Mouse (Mus musculus) liver, postnatal 0 days (tissue): ENCODE measurements around the gene Ccdc92b. TPM values are rescaled to one million over a fixed set of nuclear protein-coding genes. Genes with fewer than 3 reads are reported as not detected.
"Not testable (repeated sequence)": the region's sequence is repeated elsewhere in the genome, so short reads cannot be mapped to it uniquely, and the experiment has no call there.

Source experiments
- ATAC-seq: fragments of 200-750 bp; cut with Nextera tagmentation; 2 replicates; pipeline ENCODE4 v1.8.0; 2017; ENCODE audit warnings: mild to moderate bottlenecking, moderate library complexity
- DNase-seq: peaks from one replicate; pipeline ENCODE4 v3.0.0-alpha.2; 2016
- H3K27ac ChIP-seq: fragments of 300-500 bp; sonication (generic); 2 replicates; pipeline ENCODE4 v1.5.1; 2014; ENCODE audit warnings: antibody characterized with exemption, moderate library complexity, mild to moderate bottlenecking, low read depth
- H3K27me3 ChIP-seq: fragments of 300-500 bp; sonication (generic); 2 replicates; pipeline ENCODE4 v1.6.1; 2014; ENCODE audit warnings: low read length, control low read depth, mixed read lengths; ENCODE audit not compliant: insufficient read depth
- H3K36me3 ChIP-seq: fragments of 300-500 bp; sonication (generic); replicated peaks from 2 replicates; pipeline ENCODE4 v1.6.1; 2014; ENCODE audit warnings: mild to moderate bottlenecking, control low read depth, low read length, moderate library complexity, mixed read lengths; ENCODE audit not compliant: insufficient read depth
- H3K4me1 ChIP-seq: fragments of 300-500 bp; sonication (generic); 2 replicates; pipeline ENCODE4 v1.6.1; 2014; ENCODE audit warnings: antibody characterized with exemption, mild to moderate bottlenecking, control low read depth; ENCODE audit not compliant: insufficient read depth
- H3K4me2 ChIP-seq: fragments of 300-500 bp; sonication (generic); 2 replicates; pipeline ENCODE4 v1.6.1; 2014; ENCODE audit warnings: low read depth, mild to moderate bottlenecking, low read length, moderate library complexity, mixed read lengths
- H3K4me3 ChIP-seq: fragments of 300-500 bp; sonication (generic); 2 replicates; pipeline ENCODE4 v1.5.1; 2014; ENCODE audit warnings: low read depth, low read length
- H3K9ac ChIP-seq: fragments of 300-500 bp; sonication (generic); replicated peaks from 2 replicates; pipeline ENCODE4 v1.6.1; 2014; ENCODE audit warnings: mild to moderate bottlenecking, moderate library complexity
- H3K9me3 ChIP-seq: fragments of 300-500 bp; sonication (generic); 2 replicates; pipeline ENCODE4 v1.6.1; 2016; ENCODE audit warnings: mild to moderate bottlenecking, control low read depth, low read length, mixed read lengths
- CTCF ChIP-seq: sonication (generic); IDR thresholded peaks from 2 replicates; pipeline ENCODE4 v1.5.1; 2016; ENCODE audit warnings: antibody characterized with exemption, low read depth
- EP300 ChIP-seq: IDR thresholded peaks from 2 replicates; pipeline ENCODE4 v1.6.1; 2016; ENCODE audit warnings: antibody characterized with exemption, low read depth, mild to moderate bottlenecking
- WGBS: fragments of 180-500 bp; shearing (Covaris S2); extraction: QIAGEN DNeasy Blood & Tissue Kit; methylation state at CpG from one replicate; pipeline ENCODE4 v1.1.7; 2014; ENCODE audit not compliant: insufficient replicate concordance; 5-methylcytosine and 5-hydroxymethylcytosine counted together
- polyA plus RNA-seq: library from polyadenylated mRNA; unstranded; fragments of >200 nt; fragmentation: Nextera tagmentation; extraction: Ambion mirVana; gene quantifications from 2 replicates; pipeline ENCODE4 v1.2.1, GENCODE M21; 2015

The Ccdc92b gene
- polyA plus RNA-seq, 1 experiment from 2014 or later: 2.2 TPM

GRCm38 (mm10) chr11:74581333-74581732 lies 38.1 kb upstream of the Ccdc92b start:
- not testable (repeated sequence) for H3K36me3 ChIP-seq, ATAC-seq, H3K27me3 ChIP-seq, H3K4me3 ChIP-seq, H3K27ac ChIP-seq, H3K4me2 ChIP-seq, H3K9ac ChIP-seq, H3K9me3 ChIP-seq
- WGBS: 41% methylated on average over 4 of the region's 4 CpGs
- peaks cover 15% of the 10 kb centered on the region for H3K4me1 ChIP-seq
- DNase-seq: peak; percentile 49
- TF ChIP-seq CTCF: peak; percentile 75

DNA sequence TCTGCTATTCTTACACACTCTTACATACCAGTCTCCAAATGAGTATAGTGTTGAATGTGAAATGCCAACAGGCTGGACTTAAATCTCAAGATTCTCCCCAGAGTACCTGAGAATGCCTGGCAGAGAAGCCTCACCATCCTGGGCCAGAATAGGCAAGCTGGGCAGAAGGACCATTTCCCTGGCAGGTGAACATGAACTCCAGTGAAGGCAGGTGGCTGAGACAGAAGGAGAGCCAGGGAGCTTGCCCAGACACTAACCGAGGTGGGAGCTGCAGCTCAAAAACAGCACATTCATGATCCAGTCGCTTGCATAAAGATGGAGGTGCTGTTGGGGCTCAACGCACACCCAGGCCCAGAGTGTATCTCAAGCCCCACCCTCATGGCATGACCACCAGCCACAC lies 36.9 kb upstream of the Ccdc92b start:
- Histone ChIP-seq H3K4me2 (no peak overlapping the region), H3K4me1 (peaks cover 7% of the 10 kb centered on the region; the same call in 1 of the 2 replicates), H3K9me3 (no peaks in the 10 kb centered on the region), H3K9ac (no peak overlapping the region), H3K4me3 (no peak overlapping the region), H3K27me3 (0 out of 2 replicates have a peak, but pooled peaks cover under 1% of the 10 kb centered on the region), H3K36me3 (no peaks in the 10 kb centered on the region), H3K27ac (no peak overlapping the region)
- no peak for DNase-seq
- ATAC-seq: no peak
- WGBS: 68% methylated on average over 3 of the region's 3 CpGs
- TF ChIP-seq EP300 (no peak), CTCF (no peak)

GRCm38 (mm10) chr11:74583824-74584349 lies 35.5 kb upstream of the Ccdc92b start:
- Histone ChIP-seq H3K9ac (no peak overlapping the region), H3K27ac (no peak overlapping the region), H3K4me1 (no peaks in the 10 kb centered on the region), H3K9me3 (no peaks in the 10 kb centered on the region), H3K36me3 (no peaks in the 10 kb centered on the region), H3K27me3 (peaks cover 15% of the 10 kb centered on the region), H3K4me2 (no peak overlapping the region), H3K4me3 (no peak overlapping the region)
- ATAC-seq (no peak), DNase-seq (no peak)
- no peak for TF ChIP-seq CTCF
- no peak for TF ChIP-seq EP300
- 65% methylated on average over 7 of the region's 7 CpGs for WGBS

DNA sequence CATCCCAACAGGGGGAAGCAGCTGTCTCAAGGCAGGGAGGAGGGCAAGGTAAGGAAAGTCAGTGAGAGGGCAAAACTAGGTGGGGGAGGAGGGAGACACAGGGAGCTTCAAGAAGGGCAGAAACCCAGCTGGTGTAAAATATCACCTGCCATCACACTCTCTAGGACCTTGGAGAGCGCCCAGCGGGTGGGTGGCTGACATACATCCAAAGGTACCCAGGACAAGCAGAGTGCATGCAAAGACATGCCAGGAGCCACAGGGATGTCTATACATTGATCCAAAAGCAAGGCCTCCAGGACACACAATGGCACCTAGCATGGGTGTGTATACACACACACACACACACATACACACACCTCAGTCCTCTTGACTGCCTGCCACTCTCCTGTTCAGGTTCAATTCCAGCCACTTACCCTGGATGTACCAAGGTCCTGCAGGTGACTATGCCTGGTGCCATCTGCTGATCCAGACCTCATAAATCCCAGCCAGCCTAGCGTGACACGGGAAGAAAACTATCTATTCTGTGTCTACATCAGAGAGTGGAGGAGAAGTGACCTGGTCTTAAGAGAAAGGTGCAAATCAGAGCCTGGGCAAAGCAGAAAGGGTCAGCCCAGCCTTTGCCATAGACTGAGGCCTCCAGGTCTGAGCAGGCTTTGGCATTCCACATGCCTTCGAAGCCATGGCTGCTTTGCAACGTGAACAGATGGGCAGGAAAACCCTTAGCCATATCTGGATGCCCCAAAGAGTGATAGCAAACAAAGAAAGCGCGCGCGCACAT lies 34.3 kb upstream of the Ccdc92b start:
- Histone ChIP-seq H3K36me3 (no peaks in the 10 kb centered on the region), H3K9me3 (no peaks in the 10 kb centered on the region), H3K9ac (no peak overlapping the region), H3K4me3 (no peak overlapping the region), H3K4me1 (no peaks in the 10 kb centered on the region), H3K27me3 (peaks cover 27% of the 10 kb centered on the region), H3K27ac (no peak overlapping the region), H3K4me2 (no peak overlapping the region)
- DNase-seq: peak; percentile 49
- ATAC-seq: no peak
- WGBS: 52% methylated on average over 10 of the region's 10 CpGs
- no peak for TF ChIP-seq EP300
- TF ChIP-seq CTCF: no peak

- no peak overlapping the region for H3K4me3 ChIP-seq
These were observed 33.0 kb upstream of the Ccdc92b start for GRCm38 (mm10) chr11:74586401-74586800.

DNA sequence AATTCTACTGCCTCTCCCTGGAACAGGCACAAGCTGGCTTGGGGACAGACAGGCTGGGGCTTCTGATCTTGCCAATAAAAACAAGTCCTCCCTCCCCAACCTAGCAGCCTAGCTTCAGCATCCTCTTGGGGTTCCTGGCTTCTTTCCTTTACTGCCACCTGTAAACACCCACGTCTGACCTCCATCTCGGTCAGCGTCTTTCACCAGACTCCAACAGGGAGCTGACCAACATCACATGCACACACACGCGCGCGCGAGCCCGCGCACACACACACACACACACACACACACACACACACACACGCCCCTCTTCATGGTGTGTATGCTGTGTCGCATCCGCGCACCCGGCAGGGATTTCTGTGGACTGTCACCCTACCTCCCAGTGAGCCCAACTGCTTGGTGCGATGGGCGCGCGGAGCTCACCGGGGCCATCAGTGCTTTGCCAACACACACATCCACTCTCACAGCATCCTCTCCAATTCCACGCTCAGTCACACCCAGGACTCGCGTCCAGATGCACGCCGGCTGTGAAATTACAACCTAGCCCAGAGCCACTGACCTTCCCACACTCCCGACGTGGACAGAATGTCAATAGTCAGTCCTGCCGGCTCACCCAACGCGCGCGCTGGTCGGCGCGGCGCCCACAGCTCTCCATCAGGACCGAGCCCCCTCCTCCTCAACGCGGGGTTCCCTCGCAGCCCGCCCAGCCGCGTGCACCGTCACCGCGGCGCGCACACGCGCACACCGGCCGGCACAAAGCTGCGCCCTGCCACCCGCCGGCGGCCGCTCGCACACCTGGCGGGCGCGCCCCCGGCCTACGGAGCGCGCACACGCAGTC lies 29.8 kb upstream of the Ccdc92b start:
- Histone ChIP-seq H3K27ac (no peak overlapping the region), H3K4me1 (no peaks in the 10 kb centered on the region), H3K9me3 (no peaks in the 10 kb centered on the region), H3K9ac (no peak overlapping the region), H3K4me3 (no peak overlapping the region), H3K36me3 (no peaks in the 10 kb centered on the region), H3K27me3 (peaks cover 47% of the 10 kb centered on the region), H3K4me2 (no peak overlapping the region)
- 4% methylated on average over 63 of the region's 66 CpGs for WGBS
- DNase-seq: no peak
- ATAC-seq: no peak
- TF ChIP-seq CTCF (no peak), EP300 (no peak)

More at GRCm38 (mm10) chr11:74586401-74586800, 33.0 kb upstream of the Ccdc92b start:
- Histone ChIP-seq H3K4me1 (no peaks in the 10 kb centered on the region), H3K27ac (no peak overlapping the region), H3K4me2 (no peak overlapping the region), H3K9me3 (no peaks in the 10 kb centered on the region), H3K36me3 (no peaks in the 10 kb centered on the region), H3K27me3 (peaks cover 40% of the 10 kb centered on the region), H3K9ac (no peak overlapping the region)
- 63% methylated on average over 5 of the region's 5 CpGs for WGBS
- DNase-seq: no peak
- ATAC-seq: no peak
- no peak for TF ChIP-seq EP300
- TF ChIP-seq CTCF: no peak
